Mouse (Mus musculus): ENCODE results near the gene Abca8b. TPM values are rescaled to one million over a fixed set of nuclear protein-coding genes. Genes with fewer than 3 reads are reported as not detected.
"Not testable (repeated sequence)": the region's sequence is repeated elsewhere in the genome, so short reads cannot be mapped to it uniquely, and the experiment has no call there.

Gene Abca8b
- polyA plus RNA-seq (2016; fragmentation: Nextera tagmentation; extraction: Ambion mirVana): 0.10 and 0.25 TPM in 2 replicates

- WGBS: under 1% methylated on average over 15 of the region's 15 CpGs
Measured at GRCm38 (mm10) chr11:109995624-109996023, at the start of gene Abca8b. TSS of gene Abca8b (minus strand) at chr11:109995845.

GRCm38 (mm10) chr11:110037795-110038194 is 42.1 kb upstream of the Abca8b start:
- Histone ChIP-seq H3K27me3 (ENCODE audit: insufficient read depth, poor library complexity, severe bottlenecking) (no peaks in the 10 kb centered on the region), H3K4me1 (replicated peaks) (no peaks in the 10 kb centered on the region), H3K4me3 (no peak overlapping the region), H3K27ac (no peak overlapping the region), H3K9me3 (no peaks in the 10 kb centered on the region), H3K36me3 (no peaks in the 10 kb centered on the region)
- DNase-seq (ENCODE audit: low spot score): no peak
- 96% methylated on average over 2 of the region's 2 CpGs for whole genome bisulfite sequencing

More at GRCm38 (mm10) chr11:109995624-109996023, at the start of gene Abca8b:
- Histone ChIP-seq H3K27ac (peak within 1 kb of the TSS; percentile 77), H3K4me1 (replicated peaks) (peaks cover 21% of the 10 kb centered on the region), H3K27me3 (ENCODE audit: insufficient read depth, poor library complexity, severe bottlenecking) (no peaks in the 10 kb centered on the region), H3K36me3 (no peaks in the 10 kb centered on the region), H3K9me3 (no peaks in the 10 kb centered on the region), H3K4me3 (peak within 1 kb of the TSS; percentile 57)
- DNase-seq (ENCODE audit: low spot score): peak; percentile 78

- Histone ChIP-seq H3K27me3 (ENCODE audit: insufficient read depth, poor library complexity, severe bottlenecking) (no peaks in the 10 kb centered on the region), H3K4me3 (no peak overlapping the region), H3K4me1 (replicated peaks) (no peaks in the 10 kb centered on the region), H3K36me3 (no peaks in the 10 kb centered on the region), H3K9me3 (no peaks in the 10 kb centered on the region), H3K27ac (no peak overlapping the region)
- 71% methylated on average over 7 of the region's 7 CpGs for WGBS
- no peak for DNase-seq (ENCODE audit: low spot score)
Measured at GRCm38 (mm10) chr11:110028913-110029695, 33.5 kb upstream of the Abca8b start.

- Histone ChIP-seq H3K9me3 (no peaks in the 10 kb centered on the region), H3K4me3 (no peak overlapping the region), H3K4me1 (replicated peaks) (no peaks in the 10 kb centered on the region), H3K27me3 (ENCODE audit: insufficient read depth, poor library complexity, severe bottlenecking) (no peaks in the 10 kb centered on the region), H3K27ac (no peak overlapping the region), H3K36me3 (no peaks in the 10 kb centered on the region)
- DNase-seq (ENCODE audit: low spot score): no peak
- WGBS: 84% methylated on average over 2 of the region's 2 CpGs
Measured at GRCm38 (mm10) chr11:110010836-110011546, 15.3 kb upstream of the Abca8b start.

- 14% methylated on average over 3 of the region's 3 CpGs for WGBS
- no peaks in the 10 kb centered on the region for H3K9me3 ChIP-seq
- no peaks in the 10 kb centered on the region for H3K36me3 ChIP-seq
- DNase-seq (ENCODE audit: low spot score): peak; percentile 6
- H3K27me3 ChIP-seq (ENCODE audit: insufficient read depth, poor library complexity, severe bottlenecking): no peaks in the 10 kb centered on the region
- H3K27ac ChIP-seq: no peak overlapping the region
- peak overlapping the region; percentile 57 for H3K4me3 ChIP-seq
- peaks cover 21% of the 10 kb centered on the region for H3K4me1 ChIP-seq (replicated peaks)
Measured at GRCm38 (mm10) chr11:109995013-109995412, 632 bp downstream of the Abca8b start.

GRCm38 (mm10) chr11:109994014-109994413 is 1.6 kb downstream of the Abca8b start:
- H3K4me1 ChIP-seq (replicated peaks): peaks cover 21% of the 10 kb centered on the region
- DNase-seq (ENCODE audit: low spot score): no peak
- no peaks in the 10 kb centered on the region for H3K9me3 ChIP-seq
- peak overlapping the region; percentile 50; the same call in 1 of the 2 replicates for H3K27ac ChIP-seq
- no peaks in the 10 kb centered on the region for H3K27me3 ChIP-seq (ENCODE audit: insufficient read depth, poor library complexity, severe bottlenecking)
- WGBS: 58% methylated on average over 6 of the region's 6 CpGs
- H3K36me3 ChIP-seq: no peaks in the 10 kb centered on the region
- no peak overlapping the region for H3K4me3 ChIP-seq

GRCm38 (mm10) chr11:109991270-109991669 is 4.4 kb downstream of the Abca8b start:
- H3K9me3 ChIP-seq: no peaks in the 10 kb centered on the region
- H3K27ac ChIP-seq: no peak overlapping the region
- DNase-seq (ENCODE audit: low spot score): no peak
- H3K4me3 ChIP-seq: no peak overlapping the region
- no peaks in the 10 kb centered on the region for H3K36me3 ChIP-seq
- no peaks in the 10 kb centered on the region for H3K27me3 ChIP-seq (ENCODE audit: insufficient read depth, poor library complexity, severe bottlenecking)
- 82% methylated on average over 3 of the region's 3 CpGs for WGBS
- H3K4me1 ChIP-seq (replicated peaks): peaks cover 27% of the 10 kb centered on the region

GRCm38 (mm10) chr11:109990256-109990655 is 5.4 kb downstream of the Abca8b start:
- Histone ChIP-seq H3K4me1 (replicated peaks) (peaks cover 19% of the 10 kb centered on the region), H3K4me3 (no peak overlapping the region), H3K27ac (no peak overlapping the region), H3K36me3 (no peaks in the 10 kb centered on the region), H3K9me3 (no peaks in the 10 kb centered on the region), H3K27me3 (ENCODE audit: insufficient read depth, poor library complexity, severe bottlenecking) (no peaks in the 10 kb centered on the region)
- 89% methylated on average over 2 of the region's 2 CpGs for WGBS
- DNase-seq (ENCODE audit: low spot score): no peak

GRCm38 (mm10) chr11:109988164-109988563 is 7.5 kb downstream of the Abca8b start:
- 69% methylated on average over 1 of the region's 1 CpGs for WGBS
- Histone ChIP-seq H3K36me3 (no peaks in the 10 kb centered on the region), H3K9me3 (no peaks in the 10 kb centered on the region), H3K4me3 (no peak overlapping the region), H3K4me1 (replicated peaks) (peaks cover 6% of the 10 kb centered on the region; the same call in 1 of the 2 replicates), H3K27ac (no peak overlapping the region), H3K27me3 (ENCODE audit: insufficient read depth, poor library complexity, severe bottlenecking) (no peaks in the 10 kb centered on the region)
- DNase-seq (ENCODE audit: low spot score): no peak

- H3K27ac ChIP-seq; H3K4me1 ChIP-seq (replicated peaks); H3K36me3 ChIP-seq; H3K9me3 ChIP-seq; DNase-seq (ENCODE audit: low spot score); H3K4me3 ChIP-seq; H3K27me3 ChIP-seq (ENCODE audit: insufficient read depth, poor library complexity, severe bottlenecking): not testable (repeated sequence)
- whole genome bisulfite sequencing: 53% methylated on average over 11 of the region's 11 CpGs
Measured at GRCm38 (mm10) chr11:109987460-109988072, 8.1 kb downstream of the Abca8b start.

- Histone ChIP-seq H3K4me1 (replicated peaks) (no peaks in the 10 kb centered on the region), H3K4me3 (no peak overlapping the region), H3K36me3 (no peaks in the 10 kb centered on the region), H3K27ac (no peak overlapping the region), H3K9me3 (no peaks in the 10 kb centered on the region), H3K27me3 (ENCODE audit: insufficient read depth, poor library complexity, severe bottlenecking) (no peaks in the 10 kb centered on the region)
- DNase-seq (ENCODE audit: low spot score): no peak
- 89% methylated on average over 2 of the region's 2 CpGs for WGBS
Measured at GRCm38 (mm10) chr11:109981872-109982271, 13.8 kb downstream of the Abca8b start.

- H3K27me3 ChIP-seq (ENCODE audit: insufficient read depth, poor library complexity, severe bottlenecking): no peaks in the 10 kb centered on the region
- H3K27ac ChIP-seq: no peak overlapping the region
- H3K9me3 ChIP-seq: no peaks in the 10 kb centered on the region
- no peaks in the 10 kb centered on the region for H3K4me1 ChIP-seq (replicated peaks)
- no peak for DNase-seq (ENCODE audit: low spot score)
- 81% methylated on average over 4 of the region's 4 CpGs for WGBS
- H3K4me3 ChIP-seq: no peak overlapping the region
- H3K36me3 ChIP-seq: no peaks in the 10 kb centered on the region
Measured at GRCm38 (mm10) chr11:109970521-109970920, 25.1 kb downstream of the Abca8b start.

Measured in hindbrain, embryonic 10.5 days (tissue).